Mouse (Mus musculus): Measurements from ENCODE around the gene Myh1. TPM values are rescaled to one million over a fixed set of nuclear protein-coding genes. Genes with fewer than 3 reads are reported as not detected.

Gene Myh1
- polyA plus RNA-seq, 1 experiment from 2014 or later = 0.24 TPM

DNA sequence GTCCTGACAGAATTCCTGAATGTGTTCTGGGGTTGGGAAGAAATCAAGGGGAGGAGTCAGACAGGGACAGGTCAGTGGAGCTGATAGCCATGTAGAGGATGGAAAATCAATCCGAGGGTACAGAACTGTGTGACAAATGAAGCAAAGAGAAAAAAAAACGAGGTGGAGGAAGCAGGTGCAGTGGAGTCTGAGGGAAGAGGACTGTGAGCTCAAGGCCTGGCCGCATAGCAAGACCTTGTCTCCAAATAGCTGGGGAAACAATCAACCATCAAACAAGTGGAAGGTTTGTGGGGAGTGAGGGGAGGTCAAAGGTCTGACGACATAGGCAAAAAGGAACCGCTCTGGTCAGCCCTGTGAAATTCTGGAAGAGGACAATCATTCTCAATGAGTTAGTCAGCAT is 35.0 kb upstream of the Myh1 start:
- H3K9me3 ChIP-seq (replicated peaks; ENCODE audit: control insufficient read depth, low read length, poor library complexity, severe bottlenecking) = no peaks in the 10 kb centered on the region
- H3K27ac ChIP-seq (ENCODE audit: low read length) = no peak overlapping the region
- no peak overlapping the region for H3K9ac ChIP-seq (ENCODE audit: low read depth, low read length)
- H3K4me1 ChIP-seq (ENCODE audit: control insufficient read depth, insufficient read depth, low read length) = no peaks in the 10 kb centered on the region
- no peaks in the 10 kb centered on the region for H3K36me3 ChIP-seq (ENCODE audit: control insufficient read depth, insufficient read depth, low read length)
- ATAC-seq = no peak
- H3K4me3 ChIP-seq (ENCODE audit: low read depth, low read length) = no peak overlapping the region
- WGBS = 60% methylated on average over 5 of the region's 5 CpGs
- H3K27me3 ChIP-seq (ENCODE audit: control insufficient read depth, insufficient read depth, low read depth, low read length) = no peaks in the 10 kb centered on the region
- no peak overlapping the region for H3K4me2 ChIP-seq (ENCODE audit: low read length)

DNA sequence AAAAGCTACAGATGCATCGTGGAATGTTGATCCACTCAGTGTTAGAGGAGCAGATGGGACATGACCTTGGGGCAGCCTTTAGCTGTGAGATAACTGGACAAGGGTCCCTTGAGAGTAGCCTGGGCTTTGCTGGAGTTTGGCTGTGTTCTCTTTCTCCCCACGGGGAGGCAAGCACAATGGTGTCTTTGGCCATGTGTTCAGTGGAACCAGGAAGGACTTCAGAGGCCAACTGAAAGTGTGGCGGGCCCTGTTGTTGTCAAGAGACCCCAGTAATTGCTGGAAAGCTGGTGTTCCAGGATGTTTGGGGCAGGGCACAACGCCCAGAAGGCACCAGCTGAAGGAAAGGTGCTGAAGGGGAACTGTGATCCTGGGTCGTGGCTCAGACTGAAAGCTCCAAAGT is 30.6 kb upstream of the Myh1 start:
- Histone ChIP-seq H3K27ac (ENCODE audit: low read length) (no peak overlapping the region), H3K4me3 (ENCODE audit: low read depth, low read length) (no peak overlapping the region), H3K36me3 (ENCODE audit: control insufficient read depth, insufficient read depth, low read length) (no peaks in the 10 kb centered on the region), H3K27me3 (ENCODE audit: control insufficient read depth, insufficient read depth, low read depth, low read length) (no peaks in the 10 kb centered on the region), H3K4me2 (ENCODE audit: low read length) (no peak overlapping the region), H3K4me1 (ENCODE audit: control insufficient read depth, insufficient read depth, low read length) (no peaks in the 10 kb centered on the region), H3K9ac (ENCODE audit: low read depth, low read length) (no peak overlapping the region), H3K9me3 (replicated peaks; ENCODE audit: control insufficient read depth, low read length, poor library complexity, severe bottlenecking) (no peaks in the 10 kb centered on the region)
- WGBS = 58% methylated on average over 5 of the region's 5 CpGs
- no peak for ATAC-seq

DNA sequence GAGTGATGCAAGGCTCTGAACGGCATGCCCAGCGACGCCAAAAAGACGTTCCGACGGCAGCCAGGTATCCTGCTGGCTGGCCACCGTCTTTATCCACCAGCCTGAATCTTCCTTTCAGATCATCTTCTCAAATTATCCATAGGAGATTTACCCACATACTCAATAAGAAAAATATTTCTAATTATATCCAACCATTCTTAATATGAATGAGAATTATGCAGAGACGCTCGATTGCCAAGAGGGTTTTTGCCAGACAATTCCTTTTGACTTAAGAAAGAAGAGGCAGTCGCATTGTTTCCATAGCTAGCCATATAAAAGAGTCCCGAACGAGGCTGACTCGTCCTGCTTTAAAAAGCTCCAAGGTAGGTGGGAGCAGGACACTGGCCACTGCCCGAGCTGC is 29.1 kb upstream of the Myh1 start, which contains the start of gene Myh2:
TSS of gene Myh2 (plus strand) at position 301 of the 400 bp plus-strand sequence.
- Histone ChIP-seq H3K27ac (ENCODE audit: low read length) (no peak within 1 kb of the TSS), H3K4me3 (ENCODE audit: low read depth, low read length) (no peak within 1 kb of the TSS), H3K9me3 (replicated peaks; ENCODE audit: control insufficient read depth, low read length, poor library complexity, severe bottlenecking) (no peaks in the 10 kb centered on the region), H3K4me1 (ENCODE audit: control insufficient read depth, insufficient read depth, low read length) (no peaks in the 10 kb centered on the region), H3K27me3 (ENCODE audit: control insufficient read depth, insufficient read depth, low read depth, low read length) (no peaks in the 10 kb centered on the region), H3K4me2 (ENCODE audit: low read length) (no peak within 1 kb of the TSS), H3K36me3 (ENCODE audit: control insufficient read depth, insufficient read depth, low read length) (no peaks in the 10 kb centered on the region), H3K9ac (ENCODE audit: low read depth, low read length) (no peak within 1 kb of the TSS)
- ATAC-seq = no peak
- WGBS = 57% methylated on average over 14 of the region's 14 CpGs

DNA sequence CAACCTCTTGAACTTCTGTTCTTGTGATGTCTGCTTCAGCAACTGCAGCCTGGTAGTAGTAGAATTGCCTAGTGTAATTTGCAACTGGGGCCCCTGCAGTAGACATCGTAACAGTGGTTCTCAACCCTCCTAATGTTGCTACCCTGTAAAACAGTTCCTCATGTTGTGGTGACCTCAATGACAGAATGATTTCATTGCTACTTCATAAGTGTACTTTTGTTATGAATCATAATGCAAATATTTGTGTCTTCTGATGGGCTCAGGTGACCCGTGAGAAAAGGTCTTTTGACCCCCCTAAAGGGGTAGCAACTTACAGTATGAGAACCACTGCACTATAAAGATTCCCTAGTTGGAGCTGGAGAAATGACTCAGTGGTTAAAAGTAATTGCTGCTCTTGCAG is 27.4 kb upstream of the Myh1 start:
- Histone ChIP-seq H3K27ac (ENCODE audit: low read length) (no peak overlapping the region), H3K4me1 (ENCODE audit: control insufficient read depth, insufficient read depth, low read length) (no peaks in the 10 kb centered on the region), H3K4me2 (ENCODE audit: low read length) (no peak overlapping the region), H3K4me3 (ENCODE audit: low read depth, low read length) (no peak overlapping the region), H3K9me3 (replicated peaks; ENCODE audit: control insufficient read depth, low read length, poor library complexity, severe bottlenecking) (no peaks in the 10 kb centered on the region), H3K27me3 (ENCODE audit: control insufficient read depth, insufficient read depth, low read depth, low read length) (no peaks in the 10 kb centered on the region), H3K9ac (ENCODE audit: low read depth, low read length) (no peak overlapping the region), H3K36me3 (ENCODE audit: control insufficient read depth, insufficient read depth, low read length) (no peaks in the 10 kb centered on the region)
- WGBS = 83% methylated on average over 2 of the region's 2 CpGs
- no peak for ATAC-seq

DNA sequence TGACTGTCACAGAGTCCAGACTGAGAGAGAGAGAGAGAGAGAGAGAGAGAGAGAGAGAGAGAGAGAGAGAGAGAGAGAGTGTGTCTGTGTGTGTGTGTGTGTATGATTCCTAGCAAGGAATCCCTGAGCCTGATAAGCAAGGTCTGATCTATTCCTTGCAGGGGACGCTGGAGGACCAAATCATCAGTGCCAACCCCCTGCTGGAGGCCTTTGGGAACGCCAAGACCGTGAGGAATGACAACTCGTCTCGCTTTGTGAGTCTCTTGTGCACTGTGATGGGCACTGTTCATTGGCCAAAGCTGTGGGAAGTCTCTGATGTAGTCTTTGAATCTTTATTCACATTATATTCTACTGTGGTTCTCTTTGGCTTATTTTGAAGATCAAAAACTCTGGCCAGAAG is 23.5 kb upstream of the Myh1 start:
- WGBS = 56% methylated on average over 5 of the region's 5 CpGs
- H3K27me3 ChIP-seq (ENCODE audit: control insufficient read depth, insufficient read depth, low read depth, low read length) = no peaks in the 10 kb centered on the region
- H3K9ac ChIP-seq (ENCODE audit: low read depth, low read length) = no peak overlapping the region
- H3K36me3 ChIP-seq (ENCODE audit: control insufficient read depth, insufficient read depth, low read length) = no peaks in the 10 kb centered on the region
- H3K4me1 ChIP-seq (ENCODE audit: control insufficient read depth, insufficient read depth, low read length) = no peaks in the 10 kb centered on the region
- H3K4me3 ChIP-seq (ENCODE audit: low read depth, low read length) = no peak overlapping the region
- ATAC-seq = no peak
- no peak overlapping the region for H3K27ac ChIP-seq (ENCODE audit: low read length)
- H3K4me2 ChIP-seq (ENCODE audit: low read length) = no peak overlapping the region
- H3K9me3 ChIP-seq (replicated peaks; ENCODE audit: control insufficient read depth, low read length, poor library complexity, severe bottlenecking) = no peaks in the 10 kb centered on the region

DNA sequence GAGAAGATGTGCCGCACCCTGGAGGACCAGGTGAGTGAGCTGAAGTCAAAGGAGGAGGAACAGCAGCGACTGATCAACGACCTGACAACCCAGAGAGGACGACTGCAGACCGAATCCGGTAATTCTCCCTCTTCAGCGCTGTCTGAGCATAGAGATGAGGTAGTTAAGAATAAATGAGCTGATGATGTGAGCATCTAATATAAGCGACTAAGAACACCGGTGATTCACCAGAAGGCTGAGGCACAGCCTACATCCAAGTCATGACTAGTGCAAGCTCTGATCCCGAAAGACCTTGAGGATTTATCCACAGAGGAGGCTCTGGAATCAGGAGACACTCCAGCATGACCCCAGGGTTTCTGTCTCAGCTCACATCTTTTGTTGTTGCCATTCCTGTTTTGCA is 9.5 kb upstream of the Myh1 start:
- no peaks in the 10 kb centered on the region for H3K27me3 ChIP-seq (ENCODE audit: control insufficient read depth, insufficient read depth, low read depth, low read length)
- no peak overlapping the region for H3K9ac ChIP-seq (ENCODE audit: low read depth, low read length)
- no peaks in the 10 kb centered on the region for H3K9me3 ChIP-seq (replicated peaks; ENCODE audit: control insufficient read depth, low read length, poor library complexity, severe bottlenecking)
- no peaks in the 10 kb centered on the region for H3K4me1 ChIP-seq (ENCODE audit: control insufficient read depth, insufficient read depth, low read length)
- WGBS = 85% methylated on average over 10 of the region's 10 CpGs
- no peak overlapping the region for H3K4me2 ChIP-seq (ENCODE audit: low read length)
- no peak overlapping the region for H3K4me3 ChIP-seq (ENCODE audit: low read depth, low read length)
- no peaks in the 10 kb centered on the region for H3K36me3 ChIP-seq (ENCODE audit: control insufficient read depth, insufficient read depth, low read length)
- no peak overlapping the region for H3K27ac ChIP-seq (ENCODE audit: low read length)
- ATAC-seq = no peak

DNA sequence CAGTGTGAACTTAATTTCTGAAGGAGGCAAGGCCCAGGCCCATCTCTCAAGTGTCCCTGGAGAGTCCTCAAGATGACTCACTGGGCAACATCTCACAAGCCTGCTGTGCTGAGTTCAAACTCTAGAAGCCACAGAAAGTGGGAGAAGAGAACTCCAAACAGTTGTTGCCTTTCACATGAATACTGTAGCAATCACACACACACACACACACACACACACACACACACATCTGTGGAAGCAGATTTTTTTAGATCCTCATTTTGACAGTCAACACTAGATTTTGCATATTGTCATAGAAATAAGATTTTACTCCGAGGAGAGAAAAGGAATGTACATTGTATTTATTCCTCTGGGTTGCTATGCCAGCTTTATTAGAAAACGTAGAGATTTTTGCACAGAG is 9.0 kb upstream of the Myh1 start:
- 83% methylated on average over 2 of the region's 2 CpGs for WGBS
- H3K4me1 ChIP-seq (ENCODE audit: control insufficient read depth, insufficient read depth, low read length) = no peaks in the 10 kb centered on the region
- H3K9me3 ChIP-seq (replicated peaks; ENCODE audit: control insufficient read depth, low read length, poor library complexity, severe bottlenecking) = no peaks in the 10 kb centered on the region
- H3K27ac ChIP-seq (ENCODE audit: low read length) = no peak overlapping the region
- no peak overlapping the region for H3K9ac ChIP-seq (ENCODE audit: low read depth, low read length)
- H3K27me3 ChIP-seq (ENCODE audit: control insufficient read depth, insufficient read depth, low read depth, low read length) = no peaks in the 10 kb centered on the region
- no peak overlapping the region for H3K4me2 ChIP-seq (ENCODE audit: low read length)
- H3K36me3 ChIP-seq (ENCODE audit: control insufficient read depth, insufficient read depth, low read length) = no peaks in the 10 kb centered on the region
- no peak overlapping the region for H3K4me3 ChIP-seq (ENCODE audit: low read depth, low read length)
- ATAC-seq = no peak

DNA sequence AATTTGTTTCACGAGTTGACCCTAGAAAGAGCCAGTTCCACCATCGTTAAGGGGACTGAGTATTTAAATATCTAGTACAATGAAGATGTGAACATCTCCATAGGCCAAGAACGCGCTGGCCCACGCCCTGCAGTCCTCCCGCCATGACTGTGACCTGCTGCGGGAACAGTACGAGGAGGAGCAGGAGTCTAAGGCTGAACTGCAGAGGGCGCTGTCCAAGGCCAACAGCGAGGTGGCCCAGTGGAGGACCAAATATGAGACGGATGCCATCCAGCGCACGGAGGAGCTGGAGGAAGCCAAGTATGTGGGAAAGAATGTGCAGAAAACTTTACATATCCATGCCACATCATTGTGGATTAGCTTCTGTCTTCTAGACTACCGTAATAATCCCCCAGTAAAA is 8.4 kb upstream of the Myh1 start:
- Histone ChIP-seq H3K4me1 (ENCODE audit: control insufficient read depth, insufficient read depth, low read length) (no peaks in the 10 kb centered on the region), H3K9me3 (replicated peaks; ENCODE audit: control insufficient read depth, low read length, poor library complexity, severe bottlenecking) (no peaks in the 10 kb centered on the region), H3K9ac (ENCODE audit: low read depth, low read length) (no peak overlapping the region), H3K27me3 (ENCODE audit: control insufficient read depth, insufficient read depth, low read depth, low read length) (no peaks in the 10 kb centered on the region), H3K27ac (ENCODE audit: low read length) (no peak overlapping the region), H3K4me3 (ENCODE audit: low read depth, low read length) (no peak overlapping the region), H3K36me3 (ENCODE audit: control insufficient read depth, insufficient read depth, low read length) (no peaks in the 10 kb centered on the region), H3K4me2 (ENCODE audit: low read length) (no peak overlapping the region)
- 90% methylated on average over 14 of the region's 14 CpGs for WGBS
- no peak for ATAC-seq

DNA sequence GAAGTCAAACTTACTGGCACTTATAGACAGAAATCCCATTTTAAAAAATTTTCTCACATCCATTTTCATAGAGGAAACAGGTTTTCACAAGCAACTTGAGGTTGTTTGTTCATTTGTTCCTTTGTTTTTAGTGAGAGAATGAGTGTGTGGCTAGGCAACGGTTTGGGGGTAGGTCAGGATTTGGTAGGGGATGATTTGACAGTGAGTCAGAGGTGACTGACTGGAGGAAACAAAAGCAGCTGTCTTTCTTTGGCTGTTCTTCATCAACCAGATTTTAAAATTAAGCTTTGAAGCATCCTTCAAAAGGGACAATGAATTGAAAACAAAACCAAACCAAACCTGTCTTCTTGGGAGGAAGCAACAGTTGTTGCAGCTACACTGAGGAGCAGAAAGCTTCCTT is 531 bp upstream of the Myh1 start:
- H3K27ac ChIP-seq (ENCODE audit: low read length) = no peak overlapping the region
- no peaks in the 10 kb centered on the region for H3K9me3 ChIP-seq (replicated peaks; ENCODE audit: control insufficient read depth, low read length, poor library complexity, severe bottlenecking)
- no peak overlapping the region for H3K4me2 ChIP-seq (ENCODE audit: low read length)
- no peaks in the 10 kb centered on the region for H3K4me1 ChIP-seq (ENCODE audit: control insufficient read depth, insufficient read depth, low read length)
- H3K4me3 ChIP-seq (ENCODE audit: low read depth, low read length) = no peak overlapping the region
- WGBS = 34% methylated on average over 1 of the region's 1 CpGs
- ATAC-seq = no peak
- H3K9ac ChIP-seq (ENCODE audit: low read depth, low read length) = no peak overlapping the region
- H3K27me3 ChIP-seq (ENCODE audit: control insufficient read depth, insufficient read depth, low read depth, low read length) = no peaks in the 10 kb centered on the region
- no peaks in the 10 kb centered on the region for H3K36me3 ChIP-seq (ENCODE audit: control insufficient read depth, insufficient read depth, low read length)

DNA sequence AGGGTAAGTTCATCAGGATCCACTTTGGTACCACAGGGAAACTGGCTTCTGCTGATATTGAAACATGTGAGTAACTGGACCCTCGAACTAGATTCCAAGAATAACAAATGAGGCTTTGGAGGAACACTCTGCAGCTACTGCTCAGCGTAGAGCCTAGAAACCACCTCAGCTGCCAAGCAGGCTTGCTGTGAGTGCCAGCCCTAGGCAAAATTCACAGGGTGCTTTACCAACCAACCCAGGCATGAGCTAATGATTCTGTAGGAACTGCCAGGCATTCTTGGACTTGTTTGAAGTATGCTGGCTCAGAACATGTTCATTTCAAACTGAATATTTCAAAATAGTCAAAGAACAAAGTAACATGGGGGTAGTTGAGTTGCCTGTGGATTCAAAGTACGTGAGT is 4.9 kb downstream of the Myh1 start:
- ATAC-seq = no peak
- H3K4me3 ChIP-seq (ENCODE audit: low read depth, low read length) = no peak overlapping the region
- WGBS = 72% methylated on average over 3 of the region's 3 CpGs
- no peaks in the 10 kb centered on the region for H3K36me3 ChIP-seq (ENCODE audit: control insufficient read depth, insufficient read depth, low read length)
- no peaks in the 10 kb centered on the region for H3K9me3 ChIP-seq (replicated peaks; ENCODE audit: control insufficient read depth, low read length, poor library complexity, severe bottlenecking)
- H3K9ac ChIP-seq (ENCODE audit: low read depth, low read length) = no peak overlapping the region
- no peak overlapping the region for H3K27ac ChIP-seq (ENCODE audit: low read length)
- H3K4me2 ChIP-seq (ENCODE audit: low read length) = no peak overlapping the region
- no peaks in the 10 kb centered on the region for H3K27me3 ChIP-seq (ENCODE audit: control insufficient read depth, insufficient read depth, low read depth, low read length)
- no peaks in the 10 kb centered on the region for H3K4me1 ChIP-seq (ENCODE audit: control insufficient read depth, insufficient read depth, low read length)
